Mouse (Mus musculus) midbrain, embryonic 13.5 days (tissue): Measurements from ENCODE around the gene Ppp2r5c. TPM values are rescaled to one million over a fixed set of nuclear protein-coding genes. Genes with fewer than 3 reads are reported as not detected.

Experiments
- ATAC-seq: fragments of 200-750 bp; cut with Nextera tagmentation; 2 replicates; pipeline ENCODE4 v1.8.0; 2017; ENCODE audit warnings: mild to moderate bottlenecking, moderate TSS enrichment, moderate library complexity
- H3K27ac ChIP-seq: fragments of 300-500 bp; sonication (generic); 2 replicates; pipeline ENCODE4 v1.5.1; 2015; ENCODE audit warnings: inconsistent platforms, mild to moderate bottlenecking, moderate library complexity
- H3K27me3 ChIP-seq: fragments of 300-500 bp; sonication (generic); 2 replicates; pipeline ENCODE4 v1.6.1; 2015; ENCODE audit warnings: mild to moderate bottlenecking, inconsistent platforms
- H3K36me3 ChIP-seq: fragments of 300-500 bp; sonication (generic); 2 replicates; pipeline ENCODE4 v1.6.1; 2015; ENCODE audit warnings: mild to moderate bottlenecking, inconsistent platforms
- H3K4me1 ChIP-seq: fragments of 300-500 bp; sonication (generic); replicated peaks from 2 replicates; pipeline ENCODE4 v1.6.1; 2015; ENCODE audit warnings: inconsistent platforms
- H3K4me2 ChIP-seq: fragments of 300-500 bp; sonication (generic); replicated peaks from 2 replicates; pipeline ENCODE4 v1.6.1; 2015; ENCODE audit warnings: moderate library complexity, mild to moderate bottlenecking, inconsistent platforms
- H3K4me3 ChIP-seq: fragments of 300-500 bp; sonication (generic); replicated peaks from 2 replicates; pipeline ENCODE4 v1.5.1; 2015; ENCODE audit warnings: mild to moderate bottlenecking, inconsistent platforms
- H3K9ac ChIP-seq: fragments of 300-500 bp; sonication (generic); replicated peaks from 2 replicates; pipeline ENCODE4 v1.6.1; 2015; ENCODE audit warnings: mild to moderate bottlenecking, inconsistent platforms
- H3K9me3 ChIP-seq: fragments of 300-500 bp; sonication (generic); 2 replicates; pipeline ENCODE4 v1.6.1; 2016; ENCODE audit warnings: mild to moderate bottlenecking, inconsistent platforms
- WGBS: fragments of 180-500 bp; shearing (Covaris S2); methylation state at CpG from one replicate; pipeline ENCODE4 v1.1.7; 2015; 5-methylcytosine and 5-hydroxymethylcytosine counted together
- polyA plus RNA-seq: library from polyadenylated mRNA; unstranded; fragments of >200 nt; fragmentation: Nextera tagmentation; extraction: Ambion mirVana; gene quantifications from 2 replicates; pipeline ENCODE4 v1.2.1, GENCODE M21; 2015

Gene Ppp2r5c
- polyA plus RNA-seq, 1 experiment from 2014 or later: 136 TPM

- 81% methylated on average over 5 of the region's 5 CpGs for WGBS
- ATAC-seq: no peak
- no peaks in the 10 kb centered on the region for H3K27me3 ChIP-seq
- no peak overlapping the region for H3K4me3 ChIP-seq
- H3K9ac ChIP-seq: no peak overlapping the region
- no peak overlapping the region for H3K27ac ChIP-seq
- no peaks in the 10 kb centered on the region for H3K4me1 ChIP-seq
- no peaks in the 10 kb centered on the region for H3K36me3 ChIP-seq
- H3K4me2 ChIP-seq: no peak overlapping the region
- no peaks in the 10 kb centered on the region for H3K9me3 ChIP-seq
These were observed 22.8 kb upstream of the Ppp2r5c start for GRCm38 (mm10) chr12:110424008-110424704.

DNA sequence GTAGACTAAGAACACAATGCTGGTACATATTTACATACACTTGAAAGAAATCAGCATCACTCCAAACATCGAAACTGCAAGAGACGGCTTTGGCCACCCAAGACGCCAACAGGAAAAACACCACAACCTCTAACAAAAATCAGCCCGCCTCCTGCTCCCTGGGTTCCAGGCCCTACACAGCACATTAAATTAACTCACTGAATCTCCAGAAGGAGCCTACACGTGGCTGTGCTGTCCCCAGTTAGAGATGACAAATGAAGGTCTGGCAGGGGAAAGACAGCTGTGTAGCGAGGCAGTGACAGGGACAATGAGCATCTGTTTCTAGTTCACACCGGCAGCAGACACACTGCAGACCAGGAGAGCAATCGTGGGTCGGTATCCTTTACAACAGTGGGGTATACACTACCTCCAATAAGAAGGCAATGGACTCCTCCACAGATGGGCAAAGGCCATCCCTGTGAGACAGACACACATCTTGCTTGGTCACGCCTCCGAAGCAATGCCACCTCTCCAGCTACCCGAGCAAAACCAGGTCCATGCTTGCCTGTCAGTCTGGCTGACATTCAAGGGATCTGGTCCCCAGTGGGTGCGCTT is 20.4 kb upstream of the Ppp2r5c start:
- H3K27ac ChIP-seq: no peak overlapping the region
- 0 out of 2 replicates have a peak, but pooled peaks cover 6% of the 10 kb centered on the region for H3K4me1 ChIP-seq
- H3K27me3 ChIP-seq: no peaks in the 10 kb centered on the region
- H3K9ac ChIP-seq: no peak overlapping the region
- H3K4me3 ChIP-seq: no peak overlapping the region
- WGBS: 83% methylated on average over 13 of the region's 13 CpGs
- no peaks in the 10 kb centered on the region for H3K36me3 ChIP-seq
- ATAC-seq: no peak
- no peaks in the 10 kb centered on the region for H3K9me3 ChIP-seq
- no peak overlapping the region for H3K4me2 ChIP-seq

GRCm38 (mm10) chr12:110429340-110429973 is 17.5 kb upstream of the Ppp2r5c start:
- 65% methylated on average over 12 of the region's 12 CpGs for WGBS
- Histone ChIP-seq H3K9ac (peak overlapping the region; percentile 39; the same call in 1 of the 2 replicates), H3K36me3 (no peaks in the 10 kb centered on the region), H3K9me3 (no peaks in the 10 kb centered on the region), H3K27me3 (no peaks in the 10 kb centered on the region), H3K4me1 (0 out of 2 replicates have a peak, but pooled peaks cover 6% of the 10 kb centered on the region), H3K27ac (no peak overlapping the region), H3K4me2 (no peak overlapping the region), H3K4me3 (no peak overlapping the region)
- peak; percentile 43; the same call in 1 of the 2 replicates for ATAC-seq

- 38% methylated on average over 10 of the region's 10 CpGs for WGBS
- Histone ChIP-seq H3K27ac (0 out of 2 replicates have a peak overlapping the region, but pooled peaks have one; percentile 9), H3K9ac (peak overlapping the region; percentile 39; the same call in 1 of the 2 replicates)
These were observed 16.9 kb upstream of the Ppp2r5c start for GRCm38 (mm10) chr12:110429990-110430389.

GRCm38 (mm10) chr12:110431805-110432204 is 15.1 kb upstream of the Ppp2r5c start:
- Histone ChIP-seq H3K36me3 (no peaks in the 10 kb centered on the region), H3K27me3 (no peaks in the 10 kb centered on the region; the same call in 1 of the 2 replicates), H3K9ac (no peak overlapping the region), H3K4me3 (no peak overlapping the region), H3K4me2 (no peak overlapping the region), H3K4me1 (0 out of 2 replicates have a peak, but pooled peaks cover 6% of the 10 kb centered on the region), H3K27ac (no peak overlapping the region), H3K9me3 (no peaks in the 10 kb centered on the region)
- ATAC-seq: no peak
- 62% methylated on average over 7 of the region's 7 CpGs for WGBS

More at GRCm38 (mm10) chr12:110429990-110430389, 16.9 kb upstream of the Ppp2r5c start:
- H3K27me3 ChIP-seq: no peaks in the 10 kb centered on the region
- peak; percentile 20; the same call in 1 of the 2 replicates for ATAC-seq
- H3K4me1 ChIP-seq: 0 out of 2 replicates have a peak, but pooled peaks cover 6% of the 10 kb centered on the region
- H3K36me3 ChIP-seq: no peaks in the 10 kb centered on the region
- no peak overlapping the region for H3K4me3 ChIP-seq
- no peaks in the 10 kb centered on the region for H3K9me3 ChIP-seq
- H3K4me2 ChIP-seq: no peak overlapping the region

DNA sequence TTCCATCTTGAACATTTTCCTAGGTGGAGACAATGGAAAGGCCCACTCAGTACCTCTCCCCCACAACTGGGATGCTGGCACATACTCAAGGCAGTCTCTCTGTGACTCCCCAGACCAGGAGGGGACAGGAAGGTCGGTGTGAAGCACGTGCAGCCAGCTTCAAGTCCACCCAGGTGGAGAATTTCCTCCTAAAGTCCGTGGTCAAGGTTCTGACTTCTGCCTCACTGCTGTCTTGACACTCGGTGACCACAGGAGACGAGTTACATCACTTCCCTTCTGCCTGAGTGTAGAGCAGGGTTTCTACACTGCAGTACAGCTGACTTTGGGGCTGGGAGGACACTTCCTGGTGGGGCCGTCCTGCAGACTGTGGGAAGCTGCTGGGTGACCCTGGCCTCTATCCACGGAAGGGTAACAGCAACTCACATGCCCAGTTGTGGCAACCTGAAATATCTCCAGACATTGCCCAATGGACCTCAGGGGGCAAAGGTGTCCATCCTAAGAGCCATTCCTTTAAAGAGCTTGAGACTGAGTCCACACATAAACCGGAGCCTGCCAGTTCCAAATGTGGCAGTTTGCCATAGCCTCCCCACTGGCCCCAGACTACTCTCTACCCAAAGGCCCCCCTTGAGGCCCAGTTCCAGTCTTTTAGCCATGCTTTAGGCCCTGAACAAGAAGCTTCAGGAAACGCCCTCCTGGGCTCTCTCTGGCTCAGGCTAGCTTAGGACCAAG is 10.1 kb upstream of the Ppp2r5c start:
- H3K27ac ChIP-seq: no peak overlapping the region
- H3K4me3 ChIP-seq: no peak overlapping the region
- ATAC-seq: no peak
- no peak overlapping the region for H3K4me2 ChIP-seq
- 74% methylated on average over 9 of the region's 9 CpGs for WGBS
- H3K4me1 ChIP-seq: no peaks in the 10 kb centered on the region
- no peaks in the 10 kb centered on the region; the same call in 1 of the 2 replicates for H3K27me3 ChIP-seq
- H3K36me3 ChIP-seq: no peaks in the 10 kb centered on the region
- no peak overlapping the region for H3K9ac ChIP-seq
- no peaks in the 10 kb centered on the region for H3K9me3 ChIP-seq

DNA sequence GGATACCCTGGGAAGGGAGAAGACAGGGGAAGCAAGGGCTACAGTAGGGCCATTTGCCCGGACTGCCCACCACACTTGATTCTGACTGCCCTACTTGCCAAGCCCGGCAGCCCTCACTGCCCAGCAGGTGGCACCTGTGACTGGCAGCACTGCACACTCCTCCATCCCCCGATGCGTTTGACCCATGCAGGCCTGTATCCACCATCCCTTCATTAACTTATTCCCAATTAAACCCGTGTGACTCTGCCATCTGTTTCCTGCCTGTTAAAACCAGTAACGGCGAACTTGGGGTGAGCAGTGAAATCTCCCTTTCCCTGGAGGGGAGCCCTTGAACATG is 9.6 kb upstream of the Ppp2r5c start:
- no peak for ATAC-seq
- Histone ChIP-seq H3K27ac (no peak overlapping the region), H3K4me1 (no peaks in the 10 kb centered on the region), H3K4me3 (no peak overlapping the region), H3K36me3 (no peaks in the 10 kb centered on the region), H3K27me3 (no peaks in the 10 kb centered on the region; the same call in 1 of the 2 replicates), H3K9ac (no peak overlapping the region), H3K9me3 (no peaks in the 10 kb centered on the region), H3K4me2 (no peak overlapping the region)
- WGBS: 64% methylated on average over 7 of the region's 7 CpGs

- H3K27me3 ChIP-seq: no peaks in the 10 kb centered on the region; the same call in 1 of the 2 replicates
- no peaks in the 10 kb centered on the region for H3K36me3 ChIP-seq
- no peak for ATAC-seq
- H3K4me3 ChIP-seq: no peak overlapping the region
- H3K4me1 ChIP-seq: no peaks in the 10 kb centered on the region
- WGBS: 49% methylated on average over 5 of the region's 5 CpGs
- H3K27ac ChIP-seq: no peak overlapping the region
- H3K4me2 ChIP-seq: no peak overlapping the region
- H3K9me3 ChIP-seq: no peaks in the 10 kb centered on the region
- H3K9ac ChIP-seq: no peak overlapping the region
These were observed 8.4 kb upstream of the Ppp2r5c start for GRCm38 (mm10) chr12:110438367-110438973.

DNA sequence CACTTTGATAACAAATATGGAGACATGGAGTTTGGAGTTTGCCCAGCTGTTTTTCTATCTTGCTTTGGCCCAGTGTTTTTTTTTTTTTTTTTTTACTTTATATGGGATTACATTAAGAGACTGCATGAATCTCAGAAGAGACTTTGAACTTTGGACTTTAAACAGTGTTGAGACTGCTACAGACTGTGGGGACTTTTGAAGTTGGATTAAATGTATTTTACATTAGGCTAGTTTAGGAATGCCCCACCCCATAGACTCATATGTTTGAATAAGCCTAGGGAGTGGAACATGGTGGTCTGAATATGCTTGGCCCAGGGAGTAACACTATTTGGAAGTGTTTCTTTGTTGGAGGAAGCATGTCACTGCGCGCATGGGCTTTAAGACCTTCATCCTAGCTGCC is 4.7 kb upstream of the Ppp2r5c start:
- no peak for ATAC-seq

GRCm38 (mm10) chr12:110444530-110444929 is 2.4 kb upstream of the Ppp2r5c start:
- Histone ChIP-seq H3K4me2 (no peak overlapping the region), H3K27me3 (peaks cover 12% of the 10 kb centered on the region), H3K27ac (no peak overlapping the region), H3K4me3 (no peak overlapping the region), H3K9me3 (no peaks in the 10 kb centered on the region), H3K4me1 (peaks cover 19% of the 10 kb centered on the region), H3K9ac (no peak overlapping the region), H3K36me3 (no peaks in the 10 kb centered on the region)
- ATAC-seq: no peak
- WGBS: 82% methylated on average over 5 of the region's 5 CpGs

More for the DNA sequence above, 4.7 kb upstream of the Ppp2r5c start:
- Histone ChIP-seq H3K4me1 (peaks cover 5% of the 10 kb centered on the region), H3K27me3 (peaks cover 12% of the 10 kb centered on the region), H3K4me3 (no peak overlapping the region), H3K9ac (no peak overlapping the region), H3K36me3 (no peaks in the 10 kb centered on the region), H3K9me3 (no peaks in the 10 kb centered on the region), H3K27ac (no peak overlapping the region), H3K4me2 (no peak overlapping the region)
- WGBS: 87% methylated on average over 2 of the region's 2 CpGs

GRCm38 (mm10) chr12:110445775-110446174 is 1.1 kb upstream of the Ppp2r5c start:
- peak overlapping the region; percentile 61 for H3K4me2 ChIP-seq
- 41% methylated on average over 7 of the region's 7 CpGs for WGBS
- ATAC-seq: 0 out of 2 replicates have a peak, but pooled peaks have one; percentile 1
- H3K9me3 ChIP-seq: no peaks in the 10 kb centered on the region
- H3K9ac ChIP-seq: peak overlapping the region; percentile 66; the same call in 1 of the 2 replicates
- H3K27me3 ChIP-seq: peaks cover 12% of the 10 kb centered on the region
- no peaks in the 10 kb centered on the region for H3K36me3 ChIP-seq
- peak overlapping the region; percentile 93 for H3K27ac ChIP-seq
- H3K4me3 ChIP-seq: peak overlapping the region; percentile 88
- H3K4me1 ChIP-seq: peaks cover 19% of the 10 kb centered on the region
